Mouse (Mus musculus) gastrocnemius, adult 2 months (tissue): ENCODE results near the gene Aig1. TPM values are rescaled to one million over a fixed set of nuclear protein-coding genes. Genes with fewer than 3 reads are reported as not detected.

Experiments
- DNase-seq: peaks from one replicate; pipeline ENCODE4 v3.0.0; 2022
- H3K27ac ChIP-seq: fragments of 200-600 bp; 2 replicates; pipeline ENCODE4 v1.8.1; 2022; ENCODE audit warnings: mild to moderate bottlenecking
- H3K4me3 ChIP-seq: fragments of 200-600 bp; 2 replicates; pipeline ENCODE4 v1.8.1; 2022; ENCODE audit warnings: mild to moderate bottlenecking, moderate library complexity
- CTCF ChIP-seq: fragments of 200-600 bp; IDR thresholded peaks from 2 replicates; pipeline ENCODE4 v1.8.1; 2022; ENCODE audit warnings: antibody characterized with exemption, mild to moderate bottlenecking, moderate library complexity
- intact Hi-C: fragments of 180-260 bp; cut with DNase I; formaldehyde crosslinking; loops from one replicate; pipeline ENCODE4 v1.15.1; 2025
- total RNA-seq, 2 experiments: library from RNA; stranded (reverse); gene quantifications; 2 replicates each; pipeline ENCODE4 v1.2.3; 2021

Aig1 gene
- total RNA-seq, 2 experiments from 2014 or later, result 15.7 to 18.0 TPM

DNA sequence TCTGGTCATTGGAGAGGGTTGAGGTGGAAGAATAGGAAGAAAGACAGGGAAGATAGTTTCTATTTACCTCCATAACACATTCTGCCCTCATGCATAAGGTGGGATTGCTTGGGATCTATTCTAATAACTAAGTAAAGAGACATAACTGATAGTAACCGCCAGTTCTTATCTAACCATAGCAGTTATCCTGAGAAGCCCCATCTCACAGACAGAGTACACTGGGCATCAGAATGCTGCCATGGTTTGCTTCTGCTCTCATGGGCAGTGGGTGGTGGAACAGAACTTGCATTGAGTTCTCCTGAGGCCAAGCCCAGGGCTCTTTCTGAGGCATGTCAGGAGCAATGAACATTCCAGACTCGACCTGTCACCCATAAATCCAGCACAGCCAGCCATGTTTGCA is 105.6 kb downstream of the Aig1 start:
- no peak for TF ChIP-seq CTCF

GRCm38 (mm10) chr10:13754712-13755111 is 114.1 kb downstream of the Aig1 start:
- intact Hi-C loops, result no loop called here
- H3K4me3 ChIP-seq, result no peak overlapping the region
- no peak for TF ChIP-seq CTCF
- no peak for DNase-seq
- no peak overlapping the region for H3K27ac ChIP-seq

More for the DNA sequence above, 105.6 kb downstream of the Aig1 start:
- H3K27ac ChIP-seq, result no peak overlapping the region
- intact Hi-C loops, result no loop called here
- H3K4me3 ChIP-seq, result no peak overlapping the region
- DNase-seq, result no peak

DNA sequence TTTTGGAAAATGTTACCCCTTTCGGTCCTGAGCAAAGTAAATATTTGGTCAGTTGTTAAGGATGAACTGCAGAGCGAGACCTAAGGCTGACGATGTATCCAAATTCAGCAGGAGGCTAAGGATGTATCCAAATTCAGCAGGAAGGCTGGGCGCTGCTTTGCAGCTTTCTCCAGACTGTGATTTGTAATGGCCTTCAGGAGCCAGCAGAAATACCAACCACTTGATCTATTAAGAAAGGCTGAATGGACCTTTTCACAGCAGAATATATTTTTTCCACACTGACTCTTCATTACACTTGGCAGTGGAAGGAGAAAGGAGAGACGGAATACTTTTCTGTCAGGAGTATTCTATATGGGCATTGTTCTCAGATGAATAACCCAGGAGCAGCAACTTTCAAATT is 115.0 kb downstream of the Aig1 start:
- intact Hi-C loops, result no loop called here
- Histone ChIP-seq H3K27ac (peak overlapping the region; percentile 50; the same call in 1 of the 2 replicates), H3K4me3 (no peak overlapping the region)
- DNase-seq, result peak; percentile 31
- TF ChIP-seq CTCF, result no peak

DNA sequence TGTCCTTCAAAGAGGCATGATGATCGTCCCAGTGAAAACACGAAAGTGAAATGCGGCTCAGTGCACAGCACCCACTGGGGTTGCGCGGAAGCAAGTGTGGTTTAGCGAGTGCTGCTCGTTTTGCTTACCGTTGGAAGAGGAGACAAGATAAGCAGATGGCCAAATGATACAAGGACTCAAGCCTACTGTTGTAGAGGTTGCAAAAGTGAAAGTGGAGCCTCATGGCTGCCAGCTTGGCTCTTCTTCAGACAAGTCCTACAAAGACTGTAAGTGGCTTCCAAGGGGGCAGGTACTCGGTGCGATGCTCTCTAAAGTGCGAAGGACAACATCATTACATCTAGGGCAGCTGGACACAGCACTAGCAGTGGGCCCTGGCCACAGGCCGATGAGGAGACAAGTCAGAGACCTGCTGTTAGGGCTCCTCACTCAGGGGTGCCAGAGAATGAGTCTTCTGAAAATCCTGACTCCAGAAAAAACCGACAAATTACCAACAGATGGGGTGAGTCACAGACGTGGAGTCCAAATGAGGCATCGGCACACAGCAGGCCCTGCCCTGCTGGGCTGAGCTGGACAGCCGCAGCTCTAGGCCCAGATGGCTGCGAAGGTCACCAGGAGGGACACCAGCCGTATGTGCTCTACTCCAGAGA is 129.2 kb downstream of the Aig1 start:
- intact Hi-C loops, result no loop called here
- DNase-seq, result peak; percentile 64
- no peak for TF ChIP-seq CTCF
- H3K27ac ChIP-seq, result peak overlapping the region; percentile 69
- H3K4me3 ChIP-seq, result peak overlapping the region; percentile 38

GRCm38 (mm10) chr10:13730039-13730748 is 138.6 kb downstream of the Aig1 start:
- DNase-seq, result no peak
- Histone ChIP-seq H3K4me3 (no peak overlapping the region), H3K27ac (no peak overlapping the region)
- no peak for TF ChIP-seq CTCF
- intact Hi-C loops, result no loop called here

DNA sequence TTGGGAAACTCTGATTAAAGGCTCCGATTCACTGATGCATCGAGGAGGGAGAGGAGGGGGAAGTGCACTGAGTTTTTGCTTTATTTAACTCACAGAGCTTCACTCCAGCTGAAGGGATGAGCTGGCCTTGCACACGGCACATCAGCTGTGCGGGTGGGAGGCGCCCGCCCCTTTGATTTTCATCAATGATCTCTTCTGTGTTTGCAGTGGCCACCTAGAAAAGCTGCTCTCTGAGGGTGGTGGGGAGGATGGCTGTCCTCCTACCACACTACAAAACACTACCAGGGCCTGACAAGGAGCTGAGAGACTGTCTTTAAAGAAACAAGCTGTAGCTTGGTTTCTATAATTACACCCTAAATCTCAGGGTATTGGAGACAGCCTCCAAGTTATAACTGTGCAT is 141.1 kb downstream of the Aig1 start:
- intact Hi-C loops, result no loop called here
- TF ChIP-seq CTCF, result no peak
- H3K27ac ChIP-seq, result no peak overlapping the region
- DNase-seq, result no peak
- no peak overlapping the region for H3K4me3 ChIP-seq

- no peak for DNase-seq
- intact Hi-C loops, result no loop called here
- H3K4me3 ChIP-seq, result no peak overlapping the region
- no peak overlapping the region for H3K27ac ChIP-seq
- TF ChIP-seq CTCF, result no peak
Observed at GRCm38 (mm10) chr10:13726206-13726605, 142.6 kb downstream of the Aig1 start.

DNA sequence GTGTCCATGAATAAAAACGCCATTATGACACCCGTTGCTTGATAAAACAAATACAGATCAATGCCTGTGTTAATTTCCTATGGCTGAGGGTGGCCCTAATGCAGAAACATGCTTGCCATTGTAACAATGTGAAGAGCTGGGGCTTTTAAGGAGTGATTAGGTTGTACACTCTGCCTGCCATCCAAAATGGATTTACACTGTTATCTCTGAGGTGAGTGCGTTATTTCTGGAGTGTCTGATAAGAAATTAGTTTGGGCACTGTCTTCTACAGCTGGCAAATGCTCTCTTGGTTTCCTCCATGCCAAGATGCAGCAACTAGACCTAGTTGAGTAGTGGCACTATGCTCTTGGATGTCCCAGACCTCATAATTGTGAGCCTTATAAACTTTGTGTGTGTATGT is 143.5 kb downstream of the Aig1 start:
- TF ChIP-seq CTCF, result no peak
- Histone ChIP-seq H3K27ac (no peak overlapping the region), H3K4me3 (no peak overlapping the region)
- intact Hi-C loops, result no loop called here
- no peak for DNase-seq

GRCm38 (mm10) chr10:13716132-13716531 is 152.6 kb downstream of the Aig1 start:
- DNase-seq, result no peak
- intact Hi-C loops, result no loop called here
- no peak overlapping the region for H3K27ac ChIP-seq

GRCm38 (mm10) chr10:13715584-13715983 is 153.2 kb downstream of the Aig1 start:
- no peak overlapping the region for H3K4me3 ChIP-seq
- DNase-seq, result no peak
- intact Hi-C loops, result no loop called here
- no peak for TF ChIP-seq CTCF
- no peak overlapping the region for H3K27ac ChIP-seq

More at GRCm38 (mm10) chr10:13716132-13716531, 152.6 kb downstream of the Aig1 start:
- TF ChIP-seq CTCF, result no peak
- H3K4me3 ChIP-seq, result no peak overlapping the region

GRCm38 (mm10) chr10:13714920-13715293 is 153.9 kb downstream of the Aig1 start:
- H3K4me3 ChIP-seq, result no peak overlapping the region
- TF ChIP-seq CTCF, result no peak
- intact Hi-C loops, result no loop called here
- DNase-seq, result no peak
- 0 out of 2 replicates have a peak overlapping the region, but pooled peaks have one; percentile 40 for H3K27ac ChIP-seq

DNA sequence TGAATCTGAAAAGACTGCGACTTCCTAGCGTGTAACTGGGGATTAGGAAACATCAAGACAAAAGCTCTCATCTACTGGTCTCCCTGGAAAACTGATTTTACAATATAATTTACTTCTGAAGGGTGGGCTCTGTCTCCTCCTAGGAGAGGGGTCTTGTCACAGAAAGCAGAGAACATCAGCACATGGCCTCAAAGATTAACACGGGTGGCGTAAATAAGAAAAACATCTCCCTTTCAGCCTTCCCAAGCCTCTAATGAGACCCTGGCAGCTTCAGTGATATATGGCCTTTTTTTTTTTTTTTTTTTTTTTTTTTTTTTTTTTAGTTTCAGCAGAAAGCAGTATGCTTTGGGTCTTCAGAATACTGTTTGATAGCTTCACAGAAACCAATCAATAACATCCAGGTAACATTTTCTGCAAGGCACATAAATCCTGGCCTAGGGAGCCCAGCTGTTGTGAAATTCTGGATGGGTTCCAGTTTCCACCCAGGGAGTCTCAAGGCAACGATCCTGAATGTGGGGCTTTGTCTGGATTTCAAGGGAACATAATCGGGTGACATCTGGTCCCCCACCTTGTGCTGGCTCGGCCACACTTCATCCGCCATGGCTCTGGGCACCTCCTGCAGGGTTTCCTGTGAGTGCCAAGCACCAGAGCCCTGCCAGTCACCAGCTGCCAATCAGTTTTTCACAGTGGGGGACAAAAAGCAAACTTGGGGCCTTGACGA is 154.4 kb downstream of the Aig1 start:
- intact Hi-C loops, result no loop called here
- no peak for TF ChIP-seq CTCF
- peak; percentile 36 for DNase-seq

GRCm38 (mm10) chr10:13713711-13714110 is 155.1 kb downstream of the Aig1 start:
- no peak for TF ChIP-seq CTCF
- intact Hi-C loops, result no loop called here
- H3K4me3 ChIP-seq, result no peak overlapping the region
- DNase-seq, result no peak
- H3K27ac ChIP-seq, result no peak overlapping the region

More for the DNA sequence above, 154.4 kb downstream of the Aig1 start:
- 0 out of 2 replicates have a peak overlapping the region, but pooled peaks have one; percentile 40 for H3K27ac ChIP-seq
- no peak overlapping the region for H3K4me3 ChIP-seq
